Mouse (Mus musculus) heart, embryonic 12.5 days (tissue): ENCODE measurements around the gene Sbds. TPM values are rescaled to one million over a fixed set of nuclear protein-coding genes. Genes with fewer than 3 reads are reported as not detected.

Source experiments
- ATAC-seq: fragments of 200-750 bp; cut with Nextera tagmentation; 2 replicates; pipeline ENCODE4 v1.8.0; 2017; ENCODE audit warnings: moderate TSS enrichment, moderate library complexity; ENCODE audit not compliant: insufficient number of reproducible peaks, low FRiP score
- H3K27ac ChIP-seq: fragments of 300-500 bp; sonication (generic); 2 replicates; pipeline ENCODE4 v1.5.1; 2016; ENCODE audit warnings: mild to moderate bottlenecking, moderate library complexity; ENCODE audit not compliant: poor library complexity, severe bottlenecking
- H3K27me3 ChIP-seq: fragments of 300-500 bp; sonication (generic); replicated peaks from 2 replicates; pipeline ENCODE4 v1.6.1; 2016; ENCODE audit warnings: mild to moderate bottlenecking, moderate library complexity
- H3K36me3 ChIP-seq: fragments of 300-500 bp; sonication (generic); 2 replicates; pipeline ENCODE4 v1.6.1; 2016; ENCODE audit warnings: mild to moderate bottlenecking, moderate library complexity
- H3K4me1 ChIP-seq: fragments of 300-500 bp; sonication (generic); replicated peaks from 2 replicates; pipeline ENCODE4 v1.6.1; 2016; ENCODE audit warnings: mild to moderate bottlenecking
- H3K4me2 ChIP-seq: fragments of 300-500 bp; sonication (generic); 2 replicates; pipeline ENCODE4 v1.6.1; 2016; ENCODE audit warnings: mild to moderate bottlenecking, moderate library complexity
- H3K4me3 ChIP-seq: fragments of 300-500 bp; sonication (generic); 2 replicates; pipeline ENCODE4 v1.5.1; 2016; ENCODE audit warnings: mild to moderate bottlenecking
- H3K9ac ChIP-seq: fragments of 300-500 bp; sonication (generic); 2 replicates; pipeline ENCODE4 v1.6.1; 2016; ENCODE audit warnings: mild to moderate bottlenecking, moderate library complexity
- H3K9me3 ChIP-seq: fragments of 300-500 bp; sonication (generic); replicated peaks from 2 replicates; pipeline ENCODE4 v1.6.1; 2016; ENCODE audit warnings: mild to moderate bottlenecking, moderate library complexity
- WGBS: fragments of 180-500 bp; shearing (Covaris S2); methylation state at CpG from one replicate; pipeline ENCODE4 v1.1.7; 2016; 5-methylcytosine and 5-hydroxymethylcytosine counted together
- polyA plus RNA-seq: library from polyadenylated mRNA; unstranded; fragments of >200 nt; fragmentation: Nextera tagmentation; extraction: Ambion mirVana; gene quantifications from 2 replicates; pipeline ENCODE4 v1.2.1, GENCODE M21; 2016

The Sbds gene
- polyA plus RNA-seq, 1 experiment from 2014 or later = 62.8 TPM

DNA sequence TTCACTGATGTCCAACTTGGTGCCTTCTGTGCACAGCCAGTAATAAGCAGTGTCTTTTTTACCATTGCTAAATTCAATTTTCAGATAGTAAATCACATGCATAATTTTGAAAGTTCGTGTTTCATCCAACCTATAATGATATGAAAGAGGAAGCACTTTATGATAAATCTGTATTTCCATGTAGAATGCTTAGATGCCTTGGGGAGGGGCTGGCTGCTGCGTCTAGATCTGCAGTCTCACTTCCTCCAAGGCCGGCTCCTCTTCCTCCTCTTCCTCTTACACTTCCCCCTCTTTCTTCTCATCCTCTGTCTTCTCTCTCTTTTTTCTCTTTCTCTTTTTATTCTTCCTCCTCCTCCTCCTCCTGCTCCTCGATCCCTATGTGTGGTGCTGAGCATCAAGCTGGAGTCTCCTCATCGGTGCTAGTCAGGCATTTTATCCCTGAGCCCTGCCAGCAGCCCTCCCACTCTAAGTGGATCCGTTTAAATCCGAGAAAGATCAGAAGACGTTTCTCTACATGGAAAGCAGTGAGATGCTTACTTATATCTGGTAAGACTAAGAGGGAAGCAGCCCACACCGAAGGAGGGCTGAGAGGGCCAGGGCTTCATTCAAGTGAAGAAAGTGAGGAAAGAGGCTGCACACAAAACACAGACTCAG, 27.9 kb upstream of the Sbds start:
- H3K9me3 ChIP-seq = peaks cover 9% of the 10 kb centered on the region; the same call in 1 of the 2 replicates
- no peaks in the 10 kb centered on the region for H3K27me3 ChIP-seq
- H3K4me3 ChIP-seq = no peak overlapping the region
- no peak overlapping the region for H3K27ac ChIP-seq
- H3K4me2 ChIP-seq = no peak overlapping the region
- H3K4me1 ChIP-seq = no peaks in the 10 kb centered on the region
- ATAC-seq = no peak
- no peak overlapping the region for H3K9ac ChIP-seq
- peaks cover 79% of the 10 kb centered on the region for H3K36me3 ChIP-seq
- 95% methylated on average over 9 of the region's 9 CpGs for WGBS

DNA sequence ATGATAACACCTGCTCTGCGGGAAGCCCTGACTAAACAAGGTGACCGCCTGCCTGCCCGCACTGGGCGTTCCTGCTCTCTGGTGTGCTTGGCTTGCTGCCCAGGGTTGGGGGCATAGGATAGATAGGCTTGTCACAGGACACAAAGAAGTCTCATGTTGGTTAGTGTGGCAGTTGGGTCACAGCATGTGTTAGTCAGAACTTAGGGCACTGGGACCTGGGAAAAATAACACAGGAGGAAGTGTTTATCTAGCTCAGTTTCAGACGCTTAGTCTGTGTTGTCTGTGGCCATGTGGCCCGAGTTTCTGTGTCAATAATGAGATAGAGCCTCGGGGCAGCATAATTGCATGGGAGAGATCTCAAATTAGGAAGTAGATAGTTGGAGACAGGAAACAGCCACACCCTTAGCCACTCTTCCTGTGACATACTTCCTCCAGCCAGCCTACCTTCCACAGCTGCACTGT, 22.7 kb upstream of the Sbds start:
- no peaks in the 10 kb centered on the region for H3K4me1 ChIP-seq
- no peak overlapping the region for H3K9ac ChIP-seq
- H3K36me3 ChIP-seq = peaks cover 71% of the 10 kb centered on the region
- ATAC-seq = peak; percentile 77
- 63% methylated on average over 7 of the region's 7 CpGs for WGBS
- no peak overlapping the region for H3K4me2 ChIP-seq
- H3K27ac ChIP-seq = no peak overlapping the region; the same call in 1 of the 2 replicates
- no peaks in the 10 kb centered on the region for H3K9me3 ChIP-seq
- H3K4me3 ChIP-seq = no peak overlapping the region
- no peaks in the 10 kb centered on the region for H3K27me3 ChIP-seq

- no peaks in the 10 kb centered on the region for H3K9me3 ChIP-seq
- H3K4me1 ChIP-seq = no peaks in the 10 kb centered on the region
- no peak overlapping the region for H3K4me3 ChIP-seq
- no peak for ATAC-seq
- H3K27ac ChIP-seq = no peak overlapping the region
- peaks cover 67% of the 10 kb centered on the region for H3K36me3 ChIP-seq
- 55% methylated on average over 4 of the region's 4 CpGs for WGBS
- no peak overlapping the region for H3K4me2 ChIP-seq
- H3K27me3 ChIP-seq = no peaks in the 10 kb centered on the region
- no peak overlapping the region for H3K9ac ChIP-seq
These were observed 20.2 kb upstream of the Sbds start for GRCm38 (mm10) chr5:130275509-130275908.

DNA sequence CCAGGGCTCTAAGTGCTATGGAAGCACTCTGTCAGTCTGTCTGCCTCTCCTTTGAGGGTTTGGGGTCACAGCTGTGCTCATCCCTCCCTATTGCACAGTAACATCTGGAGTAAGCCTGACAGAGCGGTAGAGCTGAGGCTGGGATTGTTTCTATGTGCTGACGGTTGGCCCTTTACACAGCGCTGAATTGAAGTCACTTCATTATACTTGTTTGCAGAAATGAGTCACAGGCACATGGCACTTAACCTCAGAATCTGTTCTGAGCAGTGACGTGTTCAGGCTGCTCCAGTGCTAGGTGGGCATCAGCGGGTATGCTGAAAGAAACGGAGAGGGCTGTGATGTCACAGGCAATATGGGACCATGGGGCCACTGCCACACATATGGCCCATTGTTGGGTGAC, 17.7 kb upstream of the Sbds start:
- no peak overlapping the region for H3K4me3 ChIP-seq
- peaks cover 68% of the 10 kb centered on the region for H3K36me3 ChIP-seq
- no peak overlapping the region for H3K9ac ChIP-seq
- no peaks in the 10 kb centered on the region for H3K9me3 ChIP-seq
- 91% methylated on average over 6 of the region's 6 CpGs for WGBS
- no peak for ATAC-seq
- H3K27me3 ChIP-seq = no peaks in the 10 kb centered on the region
- no peaks in the 10 kb centered on the region for H3K4me1 ChIP-seq
- H3K27ac ChIP-seq = no peak overlapping the region
- no peak overlapping the region for H3K4me2 ChIP-seq

DNA sequence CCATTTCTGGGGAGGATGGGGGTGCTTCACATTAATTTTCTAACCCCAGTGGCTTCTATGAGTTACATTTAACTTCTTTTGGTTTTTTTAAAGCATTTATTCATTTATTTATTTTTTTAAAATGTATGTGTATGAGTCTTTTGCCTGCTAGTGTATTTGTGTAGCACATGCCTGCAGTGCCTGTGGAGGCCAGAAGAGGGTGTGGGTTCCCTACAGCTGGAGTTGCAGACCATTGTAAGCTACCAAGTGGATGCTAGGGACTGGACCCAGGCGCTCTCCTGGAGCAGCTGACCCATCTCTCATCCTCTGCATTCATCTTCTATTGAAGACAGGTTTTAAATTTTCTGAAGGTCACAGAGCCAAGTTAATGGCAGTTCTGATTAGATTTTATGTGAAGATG, 17.0 kb upstream of the Sbds start:
- Histone ChIP-seq H3K36me3 (peaks cover 71% of the 10 kb centered on the region), H3K9ac (no peak overlapping the region), H3K27ac (no peak overlapping the region), H3K4me1 (no peaks in the 10 kb centered on the region), H3K27me3 (no peaks in the 10 kb centered on the region), H3K4me3 (no peak overlapping the region), H3K9me3 (no peaks in the 10 kb centered on the region), H3K4me2 (no peak overlapping the region)
- ATAC-seq = no peak
- 95% methylated on average over 1 of the region's 1 CpGs for WGBS

DNA sequence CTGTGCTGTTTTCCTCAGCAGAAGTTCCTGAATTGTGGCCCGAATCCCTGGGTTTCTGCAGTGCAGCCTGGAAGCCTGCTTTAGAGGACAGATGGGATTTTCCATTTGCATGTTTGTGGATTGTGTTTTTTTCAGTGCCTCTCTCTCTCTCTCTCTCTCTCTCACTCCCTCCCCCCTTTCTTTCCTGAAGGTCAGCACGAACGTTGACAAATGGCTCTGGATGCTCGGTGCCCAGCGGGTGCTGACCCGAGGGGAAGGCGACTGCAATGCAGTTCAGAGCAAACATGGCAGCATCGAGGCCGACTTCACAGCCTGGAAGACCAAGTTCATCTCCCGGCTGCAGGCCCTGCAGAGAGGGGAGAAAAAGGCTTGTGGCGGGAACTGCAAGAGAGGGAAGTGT, 13.6 kb upstream of the Sbds start:
- H3K9me3 ChIP-seq = peaks cover 6% of the 10 kb centered on the region; the same call in 1 of the 2 replicates
- H3K27me3 ChIP-seq = no peaks in the 10 kb centered on the region
- H3K4me2 ChIP-seq = no peak overlapping the region
- no peak for ATAC-seq
- 77% methylated on average over 11 of the region's 11 CpGs for WGBS
- no peaks in the 10 kb centered on the region for H3K4me1 ChIP-seq
- no peak overlapping the region for H3K9ac ChIP-seq
- no peak overlapping the region for H3K27ac ChIP-seq
- peaks cover 74% of the 10 kb centered on the region for H3K36me3 ChIP-seq
- H3K4me3 ChIP-seq = no peak overlapping the region

DNA sequence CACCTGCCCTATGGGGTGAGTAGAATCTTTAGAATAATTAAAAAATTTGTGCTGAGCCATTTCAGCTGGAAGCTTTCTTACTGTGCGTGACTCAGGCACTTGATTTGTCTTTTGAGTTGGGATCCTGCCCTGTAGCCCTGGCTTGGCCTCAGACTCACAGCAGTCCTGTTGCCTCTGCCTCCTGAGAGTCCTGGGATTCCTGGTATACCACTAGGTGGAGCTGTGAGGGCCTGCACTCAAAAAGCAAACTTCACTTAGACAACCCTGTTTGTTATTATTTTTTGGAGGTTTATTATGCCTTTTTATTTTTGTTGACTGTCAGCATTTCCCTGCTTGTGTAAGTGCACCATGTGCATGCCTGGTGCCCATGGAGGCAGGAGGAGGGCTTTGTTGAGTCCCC, 12.0 kb upstream of the Sbds start:
- Histone ChIP-seq H3K27ac (no peak overlapping the region), H3K36me3 (peaks cover 73% of the 10 kb centered on the region), H3K4me1 (no peaks in the 10 kb centered on the region), H3K9me3 (peaks cover 6% of the 10 kb centered on the region; the same call in 1 of the 2 replicates), H3K9ac (no peak overlapping the region), H3K4me2 (no peak overlapping the region), H3K27me3 (no peaks in the 10 kb centered on the region), H3K4me3 (no peak overlapping the region)
- no peak for ATAC-seq
- 91% methylated on average over 1 of the region's 1 CpGs for WGBS

DNA sequence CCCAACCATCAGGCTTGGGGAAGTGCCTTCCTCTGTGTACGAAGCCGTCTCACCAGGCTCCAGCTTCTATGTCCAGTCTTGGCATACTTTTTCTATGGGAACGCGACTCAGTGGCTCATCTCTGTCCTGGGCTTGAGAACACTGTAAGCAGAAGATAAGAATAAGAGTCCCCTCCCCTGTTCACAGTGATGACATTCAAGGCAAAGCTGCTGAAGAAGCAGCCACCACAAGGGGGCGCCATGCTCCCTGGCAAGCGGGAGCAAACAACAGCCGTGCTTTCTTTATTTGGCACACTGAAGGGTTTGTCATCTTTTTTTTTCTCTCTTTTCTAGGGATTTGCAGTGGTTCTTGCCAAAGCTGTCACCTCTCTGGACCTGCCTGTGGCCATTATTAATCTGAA, 11.3 kb upstream of the Sbds start:
- Histone ChIP-seq H3K36me3 (peaks cover 67% of the 10 kb centered on the region), H3K4me2 (no peak overlapping the region), H3K9me3 (peaks cover 6% of the 10 kb centered on the region; the same call in 1 of the 2 replicates), H3K27me3 (no peaks in the 10 kb centered on the region), H3K4me3 (no peak overlapping the region), H3K9ac (no peak overlapping the region), H3K27ac (no peak overlapping the region), H3K4me1 (no peaks in the 10 kb centered on the region)
- no peak for ATAC-seq
- 84% methylated on average over 7 of the region's 7 CpGs for WGBS

GRCm38 (mm10) chr5:130264433-130265005, 9.2 kb upstream of the Sbds start:
- Histone ChIP-seq H3K4me1 (no peaks in the 10 kb centered on the region), H3K27ac (no peak overlapping the region), H3K4me3 (no peak overlapping the region), H3K9me3 (peaks cover 6% of the 10 kb centered on the region; the same call in 1 of the 2 replicates), H3K4me2 (no peak overlapping the region), H3K9ac (no peak overlapping the region), H3K27me3 (no peaks in the 10 kb centered on the region), H3K36me3 (peaks cover 56% of the 10 kb centered on the region)
- WGBS = 88% methylated on average over 6 of the region's 6 CpGs
- ATAC-seq = no peak

DNA sequence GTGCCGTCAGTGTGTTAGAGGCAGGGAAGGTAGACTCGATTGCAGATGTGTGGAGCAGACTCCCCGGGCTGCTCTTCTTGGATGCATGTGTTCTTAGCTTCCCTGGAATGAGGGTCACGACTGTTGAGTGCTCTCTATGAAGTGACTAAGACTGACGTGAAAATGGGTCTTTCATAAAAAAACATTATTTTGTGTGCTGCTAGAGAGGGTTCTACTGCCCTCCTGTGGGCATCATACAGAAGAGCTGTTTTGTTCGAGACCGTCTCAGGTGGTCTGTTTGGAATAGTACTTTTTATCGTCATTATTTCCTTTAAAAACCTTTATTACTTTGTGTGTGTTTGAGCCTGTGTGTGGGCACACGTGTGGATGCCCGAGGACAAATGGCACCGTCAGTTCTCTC, 8.1 kb upstream of the Sbds start:
- Histone ChIP-seq H3K4me3 (no peak overlapping the region), H3K4me1 (no peaks in the 10 kb centered on the region), H3K27ac (no peak overlapping the region), H3K9me3 (peaks cover 6% of the 10 kb centered on the region; the same call in 1 of the 2 replicates), H3K36me3 (peaks cover 48% of the 10 kb centered on the region), H3K27me3 (no peaks in the 10 kb centered on the region), H3K4me2 (no peak overlapping the region), H3K9ac (no peak overlapping the region)
- ATAC-seq = no peak
- WGBS = 78% methylated on average over 11 of the region's 11 CpGs

GRCm38 (mm10) chr5:130257303-130257702, 2.0 kb upstream of the Sbds start:
- Histone ChIP-seq H3K4me2 (peak overlapping the region; percentile 82), H3K4me3 (peak overlapping the region; percentile 79), H3K27ac (peak overlapping the region; percentile 82), H3K4me1 (peaks cover 12% of the 10 kb centered on the region), H3K36me3 (peaks cover 26% of the 10 kb centered on the region), H3K9ac (peak overlapping the region; percentile 81), H3K9me3 (no peaks in the 10 kb centered on the region), H3K27me3 (no peaks in the 10 kb centered on the region)
- WGBS = 7% methylated on average over 8 of the region's 8 CpGs
- ATAC-seq = no peak
